Mouse (Mus musculus) adrenal gland, adult 18-20 months (tissue): ENCODE results near the gene Smarcd2. TPM values are rescaled to one million over a fixed set of nuclear protein-coding genes. Genes with fewer than 3 reads are reported as not detected.

Source experiments
- DNase-seq, 2 experiments: peaks; one replicate each; pipeline ENCODE4 v3.0.0; 2021 to 2022; ENCODE audit warnings: low spot score in 2 of 2
- total RNA-seq, 2 experiments: library from RNA; stranded (reverse); gene quantifications; 1 replicate in 1 of 2; 2 replicates in 1 of 2; pipeline ENCODE4 v1.2.3; 2021

Smarcd2 gene
- total RNA-seq, 2 experiments from 2014 or later, result 47.4 to 63.7 TPM

GRCm38 (mm10) chr11:106282452-106282851, 9.7 kb upstream of the Smarcd2 start:
- no peak for DNase-seq

GRCm38 (mm10) chr11:106276454-106276853, 3.7 kb upstream of the Smarcd2 start, which contains the start of gene Tcam1:
Gene Tcam1, plus strand, starts transcription at chr11:106276672.
- DNase-seq, result peak; percentile 93 to 95

- no peak for DNase-seq
Measured at GRCm38 (mm10) chr11:106274971-106275411, 2.2 kb upstream of the Smarcd2 start.

- no peak for DNase-seq
Measured at GRCm38 (mm10) chr11:106274374-106274773, 1.6 kb upstream of the Smarcd2 start.

GRCm38 (mm10) chr11:106273811-106274210, 1.0 kb upstream of the Smarcd2 start:
- no peak for DNase-seq

- DNase-seq, result no peak
Measured at GRCm38 (mm10) chr11:106273311-106273684, 526 bp upstream of the Smarcd2 start.

- no peak for DNase-seq
Measured at GRCm38 (mm10) chr11:106271794-106272643, 753 bp downstream of the Smarcd2 start.

- DNase-seq, result no peak
Measured at GRCm38 (mm10) chr11:106271131-106271793, 1.5 kb downstream of the Smarcd2 start.

- DNase-seq, result peak in 1 of 2 experiments; percentile 38
Measured at GRCm38 (mm10) chr11:106269060-106269431, 3.7 kb downstream of the Smarcd2 start.

- peak; percentile 56 to 67 for DNase-seq
Measured at GRCm38 (mm10) chr11:106268326-106269059, 4.3 kb downstream of the Smarcd2 start.

GRCm38 (mm10) chr11:106267871-106268270, 4.9 kb downstream of the Smarcd2 start:
- DNase-seq, result no peak

GRCm38 (mm10) chr11:106267311-106267852, 5.4 kb downstream of the Smarcd2 start:
- peak; percentile 31 to 36 for DNase-seq

GRCm38 (mm10) chr11:106266431-106266830, 6.3 kb downstream of the Smarcd2 start:
- no peak for DNase-seq

- no peak for DNase-seq
Measured at GRCm38 (mm10) chr11:106265570-106265969, 7.2 kb downstream of the Smarcd2 start.

GRCm38 (mm10) chr11:106264988-106265387, 7.8 kb downstream of the Smarcd2 start:
- DNase-seq, result no peak

- no peak for DNase-seq
Measured at GRCm38 (mm10) chr11:106263963-106264362, 8.8 kb downstream of the Smarcd2 start.

- no peak for DNase-seq
Measured at GRCm38 (mm10) chr11:106260826-106261450, 11.8 kb downstream of the Smarcd2 start.

- no peak for DNase-seq
Measured at GRCm38 (mm10) chr11:106256775-106257174, 16.0 kb downstream of the Smarcd2 start.

- peak; percentile 98 for DNase-seq
Measured at GRCm38 (mm10) chr11:106255685-106256451, 16.9 kb downstream of the Smarcd2 start, which contains the start of the genes Ftsj3 and Psmc5. Gene Ftsj3, minus strand, starts transcription at chr11:106256079. Gene Psmc5, plus strand, starts transcription at chr11:106256154.

- no peak for DNase-seq
Measured at GRCm38 (mm10) chr11:106255174-106255573, 17.6 kb downstream of the Smarcd2 start.
